Mouse (Mus musculus) CH12.LX (cell line): Measurements from ENCODE around the gene Spata13.

Experiments
- CTCF ChIP-seq, 2 experiments: IDR thresholded peaks in 1 of 2; conservative IDR thresholded peaks in 1 of 2; 2 replicates each; pipeline ENCODE4 v1.5.1; 2011 to 2012; ENCODE audit warnings: low read depth in 2 of 2, low read length in 2 of 2, improper control_type of control experiment in 1 of 2, inconsistent platforms in 1 of 2, mild to moderate bottlenecking in 1 of 2, moderate library complexity in 1 of 2
- E2F4 ChIP-seq: IDR thresholded peaks from 2 replicates; pipeline ENCODE4 v1.6.1; 2011; ENCODE audit warnings: low read depth, low read length, improper control_type of control experiment; ENCODE audit not compliant: insufficient replicate concordance
- HCFC1 ChIP-seq: IDR thresholded peaks from 2 replicates; pipeline ENCODE4 v1.6.1; 2012; ENCODE audit warnings: low read depth, mild to moderate bottlenecking, inconsistent platforms, low read length, improper control_type of control experiment
- MAFK ChIP-seq: IDR thresholded peaks from 2 replicates; pipeline ENCODE4 v1.6.1; 2011; ENCODE audit warnings: low read length, improper control_type of control experiment; ENCODE audit not compliant: insufficient replicate concordance
- MAX ChIP-seq: IDR thresholded peaks from 2 replicates; pipeline ENCODE4 v1.6.1; 2011; ENCODE audit warnings: low read length, improper control_type of control experiment
- NRF1 ChIP-seq: IDR thresholded peaks from 2 replicates; pipeline ENCODE4 v1.6.1; 2014; ENCODE audit warnings: low read depth, mild to moderate bottlenecking, inconsistent platforms, low read length, improper control_type of control experiment, moderate library complexity
- POLR2A ChIP-seq: IDR thresholded peaks from 2 replicates; pipeline ENCODE4 v1.6.1; 2011; ENCODE audit warnings: low read depth, mild to moderate bottlenecking, improper control_type of control experiment, low read length
- TCF12 ChIP-seq: IDR thresholded peaks from 2 replicates; pipeline ENCODE4 v1.6.1; 2014; ENCODE audit warnings: low read depth, mild to moderate bottlenecking, inconsistent platforms, low read length, improper control_type of control experiment

GRCm38 (mm10) chr14:60736591-60737192, 102.9 kb downstream of the Spata13 start:
- no peak for TF ChIP-seq NRF1
- peak; percentile 60; the same call in 1 of the 2 replicates for TF ChIP-seq POLR2A
- TF ChIP-seq MAX: peak; percentile 64
- no peak for TF ChIP-seq HCFC1
- no peak for TF ChIP-seq E2F4
- TF ChIP-seq CTCF (conservative IDR thresholded peaks at IDR 0.05 in 1 of 2, IDR thresholded peaks at IDR 0.05 in 1 of 2; ENCODE audit: low read depth in 2 of 2, low read length in 2 of 2): peak in 1 of 2 experiments; percentile 47; a peak in 2 of 4 replicates
- TF ChIP-seq MAFK: peak; percentile 70; the same call in 1 of the 2 replicates
- peak; percentile 87 for TF ChIP-seq TCF12
